Mouse (Mus musculus): Measurements from ENCODE around the gene Tmem59l.

DNA sequence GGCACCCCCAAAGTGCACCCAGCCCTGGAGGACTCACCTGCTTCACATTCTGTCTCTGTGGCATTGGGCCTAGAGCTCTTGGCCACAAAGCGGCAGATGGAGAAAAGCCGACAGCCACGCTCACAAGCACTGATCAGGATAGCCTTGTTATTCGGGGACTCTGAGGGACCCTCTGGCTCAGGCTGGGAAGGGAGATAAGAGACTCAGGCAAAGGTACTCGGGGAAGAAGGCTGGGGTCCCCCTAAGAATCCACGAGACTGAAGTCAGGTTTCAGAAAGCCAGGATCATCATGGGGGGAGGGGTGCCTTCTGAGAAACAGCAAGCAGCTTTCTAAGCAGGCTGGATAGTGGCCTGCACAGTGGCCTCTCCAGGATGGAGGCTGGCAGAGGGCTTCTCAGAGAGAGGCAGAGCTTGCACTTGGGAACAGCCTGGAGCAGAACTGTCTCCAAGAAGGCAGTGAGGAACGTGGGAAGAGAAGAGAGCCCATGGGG lies 922 bp downstream of the Tmem59l start:
- no peak for TF ChIP-seq CTCF (IDR thresholded peaks at IDR 0.05; ENCODE audit: low read depth)
- TF ChIP-seq EP300 (IDR thresholded peaks at IDR 0.05; ENCODE audit: low read depth) = no peak
